Mouse (Mus musculus) lung, adult 2 months (tissue): Measurements from ENCODE around the gene Srgap2.

Experiments
- CTCF ChIP-seq: fragments of 200-500 bp; IDR thresholded peaks from 2 replicates; pipeline ENCODE4 v1.5.1; 2011; ENCODE audit warnings: mild to moderate bottlenecking, low read length, control low read depth; ENCODE audit not compliant: insufficient read depth
- POLR2A ChIP-seq: fragments of 200-500 bp; IDR thresholded peaks from 2 replicates; pipeline ENCODE4 v1.6.1; 2011; ENCODE audit warnings: low read depth, mild to moderate bottlenecking, control low read depth, low read length, borderline replicate concordance; ENCODE audit errors: extremely low read depth

DNA sequence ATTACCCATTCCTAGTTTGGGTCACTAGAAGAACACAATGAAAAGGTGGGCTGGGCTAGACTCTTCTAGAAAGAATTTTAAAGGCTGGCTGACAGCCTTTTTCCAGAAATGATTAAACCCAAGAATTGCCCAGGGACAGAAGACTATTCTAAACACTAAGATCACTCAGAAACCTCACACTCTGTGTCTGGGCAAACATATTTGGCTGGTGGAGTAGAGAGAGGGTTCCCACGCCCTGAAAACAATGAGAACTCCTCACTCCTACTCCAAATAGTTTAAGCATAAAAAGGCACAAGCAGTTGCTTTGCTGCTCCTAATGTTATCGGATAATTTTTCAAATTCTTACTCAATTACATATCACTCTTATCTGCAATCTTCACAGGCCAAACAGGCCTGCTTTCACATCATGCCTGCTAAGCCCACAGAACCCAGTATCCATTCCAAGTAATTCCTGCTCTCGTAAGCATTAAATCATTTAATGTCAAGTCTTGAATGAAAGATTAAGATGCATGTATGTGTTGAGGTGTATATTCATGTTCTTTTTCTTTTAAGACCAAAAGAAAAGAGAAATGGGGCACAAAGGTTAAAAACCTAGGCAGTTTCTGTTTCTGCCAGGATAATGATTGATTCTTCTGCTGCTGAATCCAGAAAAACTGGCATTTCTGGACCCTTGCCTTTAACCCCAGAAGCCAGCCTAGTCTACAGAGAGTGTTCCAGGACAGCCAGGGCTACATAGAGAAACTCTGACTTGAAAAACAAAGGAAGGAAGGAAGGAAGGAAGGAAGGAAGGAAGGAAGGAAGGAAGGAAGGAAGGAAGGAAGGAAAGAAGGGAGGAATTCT, 15.3 kb downstream of the Srgap2 start:
- TF ChIP-seq CTCF (no peak), POLR2A (no peak)
